Mouse (Mus musculus): Measurements from ENCODE around the gene Mybpc2. TPM values are rescaled to one million over a fixed set of nuclear protein-coding genes. Genes with fewer than 3 reads are reported as not detected.

The Mybpc2 gene
- total and polyA plus RNA-seq, 3 experiments: 2.0 to 8.3 (median 5.0) TPM

DNA sequence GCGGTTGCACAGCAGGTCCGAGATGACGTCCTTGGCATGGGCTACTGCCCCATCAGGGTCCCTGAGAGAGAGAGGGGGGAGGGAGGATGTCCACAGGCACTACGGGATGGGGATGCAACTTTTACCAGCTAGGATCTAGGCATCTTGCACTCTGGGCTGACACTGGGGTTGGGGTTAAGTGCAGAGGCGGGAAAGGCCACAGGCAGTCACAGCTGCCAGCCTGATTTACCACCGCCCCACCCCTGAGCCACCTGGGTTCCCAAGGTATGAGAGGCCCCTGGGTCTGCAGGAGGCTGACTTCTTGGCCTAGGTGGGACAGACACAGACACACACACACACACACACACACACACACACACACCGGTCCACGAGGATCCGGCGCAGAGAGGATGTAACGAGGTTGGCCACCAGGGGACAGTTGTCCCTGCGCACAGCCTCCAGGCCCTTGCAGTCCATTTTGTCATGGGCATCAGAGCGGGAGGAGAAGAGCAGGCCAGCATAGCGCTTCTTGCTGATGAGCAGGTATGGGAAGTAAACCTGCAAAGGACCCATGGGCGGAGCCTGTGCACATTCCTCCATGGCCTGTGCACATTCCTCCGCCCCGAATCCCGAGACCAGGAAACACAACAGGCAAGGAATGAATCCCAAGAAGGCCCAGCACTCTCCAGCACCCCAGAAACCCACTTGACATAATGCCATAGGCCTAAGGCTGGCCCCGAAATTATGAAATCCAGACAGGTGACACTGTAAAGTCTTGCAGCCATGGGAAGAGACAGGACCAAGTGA, 10.4 kb upstream of the Mybpc2 start:
- dilution Hi-C loops (cut with MboI; ENCODE audit: extremely low pct_ligation_motif_present, extremely low pct_unique_long_range_greater_than_20kb, low sequenced_read_pairs) (no loop called here), in situ Hi-C loops (cut with MboI; ENCODE audit: low pct_ligation_motif_present, low pct_unique_long_range_greater_than_20kb, low sequenced_read_pairs) (no loop called here)
- H3K4me1 ChIP-seq (ENCODE audit: control insufficient read depth in 1 of 2, insufficient read depth in 2 of 2): peaks cover 53 to 72% of the 10 kb centered on the region in 2 experiments
- H3K36me3 ChIP-seq (replicated peaks in 1 of 2; ENCODE audit: control insufficient read depth in 1 of 2, insufficient read depth in 1 of 2, low read length in 1 of 2): peaks cover 45 to 68% of the 10 kb centered on the region in 2 experiments
- H3K79me2 ChIP-seq (replicated peaks; ENCODE audit: control insufficient read depth, extremely low read depth, insufficient read depth, poor library complexity, severe bottlenecking): peaks cover 6% of the 10 kb centered on the region
- H3K9ac ChIP-seq (ENCODE audit: insufficient read depth, low read depth): no peak overlapping the region
- peak; percentile 64 for DNase-seq (ENCODE audit: extremely low read depth)
- H3K27me3 ChIP-seq (replicated peaks): no peaks in the 10 kb centered on the region
- H3K4me2 ChIP-seq (ENCODE audit: insufficient read depth, low read depth, poor library complexity, severe bottlenecking): peak overlapping the region; percentile 24; the same call in 1 of the 2 replicates
- peak overlapping the region in 1 of 3 experiments; percentile 1 for H3K4me3 ChIP-seq (replicated peaks in 1 of 3; ENCODE audit: low read depth in 2 of 3, low read length in 2 of 3, poor library complexity in 1 of 3)
- H3K27ac ChIP-seq (ENCODE audit: insufficient read depth, low read depth): peak overlapping the region; percentile 98
- TF ChIP-seq SMC3 (IDR thresholded peaks at IDR 0.05; ENCODE audit: low read depth, low read length): peak; percentile 40
- peak; percentile 26; the same call in 1 of the 2 replicates for TF ChIP-seq EP300 (IDR thresholded peaks at IDR 0.05; ENCODE audit: low read length)
- TF ChIP-seq TCF12 (IDR thresholded peaks at IDR 0.05; ENCODE audit: low read depth, low read length): peak; percentile 88; the same call in 1 of the 2 replicates
- peak in 1 of 2 experiments; percentile 41; a peak in 2 of 4 replicates for TF ChIP-seq CTCF (conservative IDR thresholded peaks at IDR 0.05 in 1 of 2, IDR thresholded peaks at IDR 0.05 in 1 of 2; ENCODE audit: low read depth in 2 of 2, low read length in 2 of 2)
- no peak for TF ChIP-seq USF1 (IDR thresholded peaks at IDR 0.05; ENCODE audit: low read depth, low read length)
- TF ChIP-seq BHLHE40 (IDR thresholded peaks at IDR 0.05; ENCODE audit: low read depth, low read length): no peak
- no peaks in the 10 kb centered on the region for H3K9me3 ChIP-seq (replicated peaks; ENCODE audit: low read length)

DNA sequence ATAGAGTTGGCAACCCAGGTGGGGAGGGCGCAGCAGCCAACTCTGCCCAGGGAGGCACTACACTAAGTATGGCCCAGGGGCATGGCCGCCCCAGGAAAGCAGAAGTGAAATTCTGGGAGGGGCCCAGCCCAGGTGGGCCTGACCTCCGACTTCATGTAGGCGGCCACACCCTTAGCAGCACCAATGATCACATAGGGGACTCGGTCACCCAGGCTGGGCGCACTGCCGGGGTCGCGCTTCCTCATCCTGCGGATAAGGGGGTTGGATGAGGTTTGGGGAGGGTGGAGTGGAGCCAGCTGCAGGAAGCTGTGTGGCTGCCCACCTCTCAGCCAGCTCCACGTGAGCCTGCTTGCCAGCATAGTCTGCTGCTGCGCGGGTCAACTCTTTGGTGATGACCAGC, 9.8 kb upstream of the Mybpc2 start:
- TF ChIP-seq SMC3 (IDR thresholded peaks at IDR 0.05; ENCODE audit: low read depth, low read length): no peak
- TF ChIP-seq ETS1 (conservative IDR thresholded peaks at IDR 0.05; ENCODE audit: low read depth, low read length): peak; percentile 79
- TF ChIP-seq MAZ (IDR thresholded peaks at IDR 0.05; ENCODE audit: low read depth, low read length): peak; percentile 82; the same call in 1 of the 2 replicates
- no peak for TF ChIP-seq RAD21 (IDR thresholded peaks at IDR 0.05; ENCODE audit: low read depth, low read length)
- TF ChIP-seq POLR2A (IDR thresholded peaks at IDR 0.05; ENCODE audit: low read depth, low read length): no peak
- peak; percentile 97 for TF ChIP-seq IRF4 (IDR thresholded peaks at IDR 0.05; ENCODE audit: low read depth, low read length)
- TF ChIP-seq EP300 (IDR thresholded peaks at IDR 0.05; ENCODE audit: low read length): peak; percentile 76; the same call in 1 of the 2 replicates
- TF ChIP-seq GABPA (IDR thresholded peaks at IDR 0.05; ENCODE audit: insufficient replicate concordance, low read depth, low read length): no peak
- 0 out of 2 replicates have a peak, but pooled peaks have one; percentile 22 for TF ChIP-seq CHD2 (IDR thresholded peaks at IDR 0.05; ENCODE audit: low read length)
- peak; percentile 63; the same call in 1 of the 2 replicates for TF ChIP-seq MEF2A (IDR thresholded peaks at IDR 0.05; ENCODE audit: borderline replicate concordance, low read depth, low read length)
- no peak; the same call in 1 of the 2 replicates for TF ChIP-seq USF1 (IDR thresholded peaks at IDR 0.05; ENCODE audit: low read depth, low read length)
- TF ChIP-seq NELFE (IDR thresholded peaks at IDR 0.05; ENCODE audit: low read depth, low read length): 0 out of 2 replicates have a peak, but pooled peaks have one; percentile 26
- peak; percentile 34; the same call in 1 of the 2 replicates for TF ChIP-seq SIN3A (IDR thresholded peaks at IDR 0.05; ENCODE audit: low read length)
- no peak for TF ChIP-seq ZNF384 (IDR thresholded peaks at IDR 0.05; ENCODE audit: low read depth, low read length)
- TF ChIP-seq TBP (conservative IDR thresholded peaks at IDR 0.05; ENCODE audit: low read depth, low read length): no peak
- TF ChIP-seq CTCF (conservative IDR thresholded peaks at IDR 0.05 in 1 of 2, IDR thresholded peaks at IDR 0.05 in 1 of 2; ENCODE audit: low read depth in 2 of 2, low read length in 2 of 2): no peak
- peak; percentile 39; the same call in 1 of the 2 replicates for TF ChIP-seq ZMIZ1 (IDR thresholded peaks at IDR 0.05; ENCODE audit: low read depth, low read length)
- peak; percentile 65; the same call in 1 of the 2 replicates for TF ChIP-seq RCOR1 (conservative IDR thresholded peaks at IDR 0.05; ENCODE audit: low read depth, low read length)
- TF ChIP-seq MAX (IDR thresholded peaks at IDR 0.05; ENCODE audit: low read length): peak; percentile 60; the same call in 1 of the 2 replicates
- TF ChIP-seq ELF1 (IDR thresholded peaks at IDR 0.05; ENCODE audit: low read depth, low read length): peak; percentile 73
- TF ChIP-seq TCF12 (IDR thresholded peaks at IDR 0.05; ENCODE audit: low read depth, low read length): peak; percentile 95
- peak; percentile 89 for TF ChIP-seq BHLHE40 (IDR thresholded peaks at IDR 0.05; ENCODE audit: low read depth, low read length)
- TF ChIP-seq NRF1 (IDR thresholded peaks at IDR 0.05; ENCODE audit: low read depth, low read length): peak; percentile 46; the same call in 1 of the 2 replicates
- in situ Hi-C loops (cut with MboI; ENCODE audit: low pct_ligation_motif_present, low pct_unique_long_range_greater_than_20kb, low sequenced_read_pairs) (no loop called here), dilution Hi-C loops (cut with MboI; ENCODE audit: extremely low pct_ligation_motif_present, extremely low pct_unique_long_range_greater_than_20kb, low sequenced_read_pairs) (no loop called here)
- peaks cover 10% of the 10 kb centered on the region for H3K79me2 ChIP-seq (replicated peaks; ENCODE audit: control insufficient read depth, extremely low read depth, insufficient read depth, poor library complexity, severe bottlenecking)
- peaks cover 39 to 68% of the 10 kb centered on the region in 2 experiments for H3K36me3 ChIP-seq (replicated peaks in 1 of 2; ENCODE audit: control insufficient read depth in 1 of 2, insufficient read depth in 1 of 2, low read length in 1 of 2)
- H3K4me2 ChIP-seq (ENCODE audit: insufficient read depth, low read depth, poor library complexity, severe bottlenecking): peak overlapping the region; percentile 52
- DNase-seq (ENCODE audit: extremely low read depth): peak; percentile 91
- H3K4me3 ChIP-seq (replicated peaks in 1 of 3; ENCODE audit: low read depth in 2 of 3, low read length in 2 of 3, poor library complexity in 1 of 3): peak overlapping the region in 1 of 3 experiments; percentile 1
- no peak overlapping the region for H3K9ac ChIP-seq (ENCODE audit: insufficient read depth, low read depth)
- H3K27me3 ChIP-seq (replicated peaks): no peaks in the 10 kb centered on the region
- H3K9me3 ChIP-seq (replicated peaks; ENCODE audit: low read length): no peaks in the 10 kb centered on the region
- H3K27ac ChIP-seq (ENCODE audit: insufficient read depth, low read depth): peak overlapping the region; percentile 98
- peaks cover 53 to 72% of the 10 kb centered on the region in 2 experiments for H3K4me1 ChIP-seq (ENCODE audit: control insufficient read depth in 1 of 2, insufficient read depth in 2 of 2)
